Mouse (Mus musculus): Measurements from ENCODE around the gene Dennd5a. TPM values are rescaled to one million over a fixed set of nuclear protein-coding genes. Genes with fewer than 3 reads are reported as not detected.

Dennd5a gene
- polyA plus RNA-seq, 1 experiment from 2014 or later = 13.8 TPM

DNA sequence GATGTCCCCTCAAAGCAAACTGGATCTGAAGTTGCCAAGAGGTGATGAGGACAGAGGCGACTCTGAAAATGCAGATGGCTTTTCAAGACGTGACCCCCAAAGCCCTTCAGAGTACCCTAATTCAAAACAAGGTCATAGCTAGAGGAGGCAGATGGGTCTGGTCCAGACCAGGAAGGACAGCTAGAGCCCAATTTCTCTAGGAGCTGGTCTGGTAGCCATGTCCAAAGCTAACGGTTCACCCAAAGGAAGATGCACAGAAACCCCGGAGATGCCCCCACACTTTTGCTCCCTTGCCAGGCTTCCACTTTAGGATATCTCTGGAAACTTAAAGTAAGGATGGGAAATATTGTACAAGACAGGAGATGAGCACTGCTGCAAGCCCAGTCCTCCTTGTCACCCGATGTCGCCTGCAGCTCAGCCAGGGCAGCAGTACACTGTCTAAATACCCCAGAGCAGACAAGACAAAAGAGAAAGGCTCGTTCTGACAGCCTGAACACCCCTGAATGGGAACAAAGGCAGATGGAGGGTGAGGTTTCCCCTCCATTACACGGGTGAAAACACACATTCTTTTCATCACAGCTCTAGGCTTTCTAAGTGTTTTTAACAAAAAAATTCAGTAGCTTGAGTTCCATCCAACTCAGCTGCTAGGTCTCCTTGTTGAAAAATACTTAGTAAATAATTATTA, 110.4 kb downstream of the Dennd5a start:
- WGBS = 64% methylated on average over 8 of the region's 8 CpGs
- TF ChIP-seq EP300 (optimal IDR thresholded peaks at IDR 0.05) (no peak), CTCF (IDR thresholded peaks at IDR 0.05; ENCODE audit: low read depth) (no peak)
- no peak overlapping the region for H3K4me3 ChIP-seq (ENCODE audit: low read depth, low read length)
- H3K4me1 ChIP-seq (replicated peaks; ENCODE audit: control insufficient read depth, insufficient read depth) = 0 out of 2 replicates have a peak, but pooled peaks cover 2% of the 10 kb centered on the region
- H3K9ac ChIP-seq (ENCODE audit: low read length) = no peak overlapping the region
- no peaks in the 10 kb centered on the region for H3K9me3 ChIP-seq (ENCODE audit: control insufficient read depth, low read length)
- ATAC-seq (ENCODE audit: low FRiP score, low TSS enrichment) (no peak), DNase-seq (ENCODE audit: low spot score) (no peak)
- no peak overlapping the region for H3K4me2 ChIP-seq (replicated peaks; ENCODE audit: low read depth)
- H3K27ac ChIP-seq (replicated peaks) = no peak overlapping the region
- no peaks in the 10 kb centered on the region for H3K27me3 ChIP-seq (ENCODE audit: control insufficient read depth, insufficient read depth, low read length)
- no peaks in the 10 kb centered on the region for H3K36me3 ChIP-seq (ENCODE audit: control insufficient read depth, insufficient read depth, low read length)

DNA sequence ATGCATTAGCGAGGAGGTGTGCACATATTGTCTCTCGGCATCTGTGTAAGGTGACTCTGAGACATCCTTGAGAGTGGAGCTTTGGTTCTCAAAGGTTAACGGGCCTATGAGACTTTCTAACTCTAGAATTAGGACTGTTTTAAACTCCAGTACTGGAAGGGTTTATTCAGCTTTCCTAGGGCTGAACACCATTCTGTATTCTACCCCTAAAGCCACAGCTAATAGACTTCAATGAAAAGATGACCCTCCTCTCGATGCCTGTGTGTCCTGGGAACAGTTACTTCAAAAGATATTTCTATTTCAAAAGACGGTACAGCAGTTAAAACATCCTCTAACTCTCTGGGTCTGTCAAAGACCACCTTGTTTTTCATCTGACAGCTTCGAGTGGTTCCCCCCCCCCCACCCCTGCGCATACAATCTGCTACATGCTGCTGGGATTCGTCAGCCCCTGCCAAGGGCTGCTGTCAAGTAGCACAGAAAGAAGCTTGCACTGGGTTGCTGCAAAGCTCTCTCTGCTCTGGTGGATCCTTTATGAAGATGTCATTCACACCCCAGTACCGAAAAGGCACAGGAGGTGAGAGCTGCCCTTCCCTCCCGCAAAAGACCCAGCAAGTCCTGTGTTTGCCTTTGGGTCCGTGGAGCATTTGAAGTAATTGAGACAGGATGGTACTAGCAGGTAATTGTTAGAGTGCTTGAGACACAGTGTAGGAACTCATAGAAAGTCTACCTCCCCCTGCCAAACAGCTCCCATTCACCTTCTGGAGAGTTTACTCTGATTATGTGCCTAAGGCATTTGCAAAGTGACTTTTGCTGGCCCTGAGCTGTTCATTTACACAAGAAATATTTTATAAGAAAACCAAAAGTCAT, 111.2 kb downstream of the Dennd5a start:
- H3K27me3 ChIP-seq (ENCODE audit: control insufficient read depth, insufficient read depth, low read length) = no peaks in the 10 kb centered on the region
- TF ChIP-seq EP300 (optimal IDR thresholded peaks at IDR 0.05) (no peak), CTCF (IDR thresholded peaks at IDR 0.05; ENCODE audit: low read depth) (no peak)
- no peak overlapping the region for H3K4me2 ChIP-seq (replicated peaks; ENCODE audit: low read depth)
- 62% methylated on average over 11 of the region's 11 CpGs for WGBS
- ATAC-seq (ENCODE audit: low FRiP score, low TSS enrichment) (no peak), DNase-seq (ENCODE audit: low spot score) (no peak)
- no peak overlapping the region for H3K27ac ChIP-seq (replicated peaks)
- no peaks in the 10 kb centered on the region for H3K36me3 ChIP-seq (ENCODE audit: control insufficient read depth, insufficient read depth, low read length)
- no peak overlapping the region for H3K9ac ChIP-seq (ENCODE audit: low read length)
- 0 out of 2 replicates have a peak, but pooled peaks cover 2% of the 10 kb centered on the region for H3K4me1 ChIP-seq (replicated peaks; ENCODE audit: control insufficient read depth, insufficient read depth)
- H3K4me3 ChIP-seq (ENCODE audit: low read depth, low read length) = no peak overlapping the region
- H3K9me3 ChIP-seq (ENCODE audit: control insufficient read depth, low read length) = no peaks in the 10 kb centered on the region

DNA sequence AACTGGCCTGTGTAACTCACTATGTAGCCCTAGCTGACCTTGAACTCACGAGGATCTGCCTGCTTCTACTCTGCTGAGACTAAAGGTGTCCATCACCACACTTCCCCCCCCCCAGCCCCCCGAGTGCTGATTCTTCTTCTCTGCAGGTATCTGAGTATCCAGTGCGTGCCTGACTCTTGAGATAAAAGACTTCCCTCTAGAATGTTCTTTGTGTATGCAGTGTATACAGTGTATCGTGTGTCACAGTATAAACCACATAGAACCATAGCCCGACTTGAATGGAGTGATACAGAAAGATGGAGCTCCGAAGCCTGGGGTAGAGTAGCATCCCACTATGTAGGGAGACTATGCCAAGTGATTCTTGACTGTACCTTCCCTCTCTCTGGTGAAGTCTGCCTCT, 116.2 kb downstream of the Dennd5a start:
- Histone ChIP-seq H3K9ac (ENCODE audit: low read length) (no peak overlapping the region), H3K4me2 (replicated peaks; ENCODE audit: low read depth) (no peak overlapping the region), H3K4me3 (ENCODE audit: low read depth, low read length) (no peak overlapping the region), H3K27ac (replicated peaks) (no peak overlapping the region), H3K9me3 (ENCODE audit: control insufficient read depth, low read length) (no peaks in the 10 kb centered on the region), H3K36me3 (ENCODE audit: control insufficient read depth, insufficient read depth, low read length) (no peaks in the 10 kb centered on the region), H3K27me3 (ENCODE audit: control insufficient read depth, insufficient read depth, low read length) (no peaks in the 10 kb centered on the region), H3K4me1 (replicated peaks; ENCODE audit: control insufficient read depth, insufficient read depth) (no peaks in the 10 kb centered on the region)
- no peak for TF ChIP-seq CTCF (IDR thresholded peaks at IDR 0.05; ENCODE audit: low read depth)
- no peak for TF ChIP-seq EP300 (optimal IDR thresholded peaks at IDR 0.05)
- 77% methylated on average over 6 of the region's 6 CpGs for WGBS
- ATAC-seq (ENCODE audit: low FRiP score, low TSS enrichment) (no peak), DNase-seq (ENCODE audit: low spot score) (no peak)

Other genes starting within 250 kb of the Dennd5a start
- gene BC051019, start 236.6 kb downstream of the Dennd5a start, polyA plus RNA-seq (2015; fragmentation: Nextera tagmentation; extraction: Ambion mirVana) = 0.17 and 0.25 TPM in 2 replicates
- 0.39 and 0.56 TPM in 2 replicates for gene Ascl3, start 228.7 kb downstream of the Dennd5a start, polyA plus RNA-seq (2015; fragmentation: Nextera tagmentation; extraction: Ambion mirVana)
- 103 and 106 TPM in 2 replicates for gene Tmem9b, start 207.6 kb downstream of the Dennd5a start, polyA plus RNA-seq (2015; fragmentation: Nextera tagmentation; extraction: Ambion mirVana)
- 0.63 and 0.73 TPM in 2 replicates for gene Nrip3, start 178.4 kb downstream of the Dennd5a start, polyA plus RNA-seq (2015; fragmentation: Nextera tagmentation; extraction: Ambion mirVana)
- gene Scube2, start 94.8 kb downstream of the Dennd5a start, polyA plus RNA-seq (2015; fragmentation: Nextera tagmentation; extraction: Ambion mirVana) = 0.79 and 0.96 TPM in 2 replicates
- gene Tmem41b, start 26.5 kb upstream of the Dennd5a start, polyA plus RNA-seq (2015; fragmentation: Nextera tagmentation; extraction: Ambion mirVana) = 85.5 and 88.5 TPM in 2 replicates
- 15.6 and 16.5 TPM in 2 replicates for gene Ipo7, start 57.8 kb upstream of the Dennd5a start, polyA plus RNA-seq (2015; fragmentation: Nextera tagmentation; extraction: Ambion mirVana)
- gene Zfp143, start 100.7 kb upstream of the Dennd5a start, polyA plus RNA-seq (2015; fragmentation: Nextera tagmentation; extraction: Ambion mirVana) = 6.0 and 6.4 TPM in 2 replicates
- gene Wee1, start 161.6 kb upstream of the Dennd5a start, polyA plus RNA-seq (2015; fragmentation: Nextera tagmentation; extraction: Ambion mirVana) = 14.5 and 16.6 TPM in 2 replicates

Measured in stomach, postnatal 0 days (tissue).